Mouse (Mus musculus): ENCODE data around the gene Msln.

- TF ChIP-seq CTCF (IDR thresholded peaks at IDR 0.05; ENCODE audit: low read depth, low read length) (no peak), POLR2A (IDR thresholded peaks at IDR 0.05; ENCODE audit: extremely low read depth, insufficient read depth, low read length) (no peak)
Measured at GRCm38 (mm10) chr17:25756378-25757242, 2.4 kb upstream of the Msln start.

Measured in liver, adult 2 months (tissue).